Mouse (Mus musculus) midbrain, embryonic 12.5 days (tissue): ENCODE measurements at regions not wholly inside any gene's neighbourhood (a gene's known extent, or its start where the extent isn't known, plus 50 kb on each side); places are given as distances from the start of the nearest gene placed in this dataset.

Experiments used
- ATAC-seq: fragments of 200-750 bp; cut with Nextera tagmentation; 2 replicates; pipeline ENCODE4 v1.8.0; 2017; ENCODE audit warnings: low read depth, moderate TSS enrichment, moderate library complexity; ENCODE audit not compliant: low FRiP score
- H3K27ac ChIP-seq: fragments of 300-500 bp; sonication (generic); replicated peaks from 2 replicates; pipeline ENCODE4 v1.5.1; 2016; ENCODE audit warnings: mild to moderate bottlenecking
- H3K27me3 ChIP-seq: fragments of 300-500 bp; sonication (generic); 2 replicates; pipeline ENCODE4 v1.6.1; 2016; ENCODE audit warnings: mild to moderate bottlenecking
- H3K36me3 ChIP-seq: fragments of 300-500 bp; sonication (generic); 2 replicates; pipeline ENCODE4 v1.6.1; 2016
- H3K4me1 ChIP-seq: fragments of 300-500 bp; sonication (generic); 2 replicates; pipeline ENCODE4 v1.6.1; 2016
- H3K4me2 ChIP-seq: fragments of 300-500 bp; sonication (generic); replicated peaks from 2 replicates; pipeline ENCODE4 v1.6.1; 2016; ENCODE audit warnings: mild to moderate bottlenecking, moderate library complexity
- H3K4me3 ChIP-seq: fragments of 300-500 bp; sonication (generic); 2 replicates; pipeline ENCODE4 v1.5.1; 2016; ENCODE audit warnings: mild to moderate bottlenecking
- H3K9ac ChIP-seq: fragments of 300-500 bp; sonication (generic); replicated peaks from 2 replicates; pipeline ENCODE4 v1.6.1; 2016; ENCODE audit warnings: mild to moderate bottlenecking, moderate library complexity
- H3K9me3 ChIP-seq: fragments of 300-500 bp; sonication (generic); 2 replicates; pipeline ENCODE4 v1.6.1; 2016; ENCODE audit warnings: mild to moderate bottlenecking
- WGBS: fragments of 180-500 bp; shearing (Covaris S2); methylation state at CpG from one replicate; pipeline ENCODE4 v1.1.7; 2016; 5-methylcytosine and 5-hydroxymethylcytosine counted together

- ATAC-seq = peak; percentile 59; the same call in 1 of the 2 replicates
- Histone ChIP-seq H3K4me3 (no peak overlapping the region), H3K36me3 (no peaks in the 10 kb centered on the region), H3K4me1 (peaks cover 10% of the 10 kb centered on the region; the same call in 1 of the 2 replicates), H3K27me3 (no peaks in the 10 kb centered on the region), H3K4me2 (no peak overlapping the region), H3K9me3 (no peaks in the 10 kb centered on the region), H3K27ac (no peak overlapping the region), H3K9ac (no peak overlapping the region)
- WGBS = 47% methylated on average over 4 of the region's 4 CpGs
Measured at GRCm38 (mm10) chr16:64275860-64276597, 326.2 kb downstream of the Csnka2ip start.

GRCm38 (mm10) chr16:64275420-64275819, 326.8 kb downstream of the Csnka2ip start:
- Histone ChIP-seq H3K4me2 (no peak overlapping the region), H3K4me1 (peaks cover 10% of the 10 kb centered on the region; the same call in 1 of the 2 replicates), H3K36me3 (no peaks in the 10 kb centered on the region), H3K9me3 (no peaks in the 10 kb centered on the region), H3K27ac (no peak overlapping the region), H3K9ac (no peak overlapping the region), H3K4me3 (no peak overlapping the region), H3K27me3 (no peaks in the 10 kb centered on the region)
- peak; percentile 95 for ATAC-seq
- 23% methylated on average over 5 of the region's 5 CpGs for WGBS

- H3K27ac ChIP-seq = no peak overlapping the region
- no peak overlapping the region for H3K4me3 ChIP-seq
- no peak overlapping the region for H3K9ac ChIP-seq
- no peak overlapping the region for H3K4me2 ChIP-seq
- H3K9me3 ChIP-seq = no peaks in the 10 kb centered on the region
- no peaks in the 10 kb centered on the region for H3K4me1 ChIP-seq
- ATAC-seq = no peak
- no peaks in the 10 kb centered on the region for H3K36me3 ChIP-seq
- 73% methylated on average over 11 of the region's 11 CpGs for WGBS
- no peaks in the 10 kb centered on the region for H3K27me3 ChIP-seq
Measured at GRCm38 (mm10) chr16:64264960-64265736, 337.1 kb downstream of the Csnka2ip start.

GRCm38 (mm10) chr16:64251155-64251554, 351.1 kb downstream of the Csnka2ip start:
- no peak overlapping the region for H3K9ac ChIP-seq
- H3K27ac ChIP-seq = no peak overlapping the region
- H3K4me1 ChIP-seq = no peaks in the 10 kb centered on the region
- WGBS = 65% methylated on average over 1 of the region's 1 CpGs
- no peaks in the 10 kb centered on the region for H3K9me3 ChIP-seq
- H3K27me3 ChIP-seq = no peaks in the 10 kb centered on the region
- H3K4me3 ChIP-seq = no peak overlapping the region
- H3K36me3 ChIP-seq = no peaks in the 10 kb centered on the region
- no peak for ATAC-seq
- H3K4me2 ChIP-seq = no peak overlapping the region

- no peaks in the 10 kb centered on the region for H3K9me3 ChIP-seq
- 57% methylated on average over 4 of the region's 4 CpGs for WGBS
- H3K27ac ChIP-seq = no peak overlapping the region
- H3K4me3 ChIP-seq = no peak overlapping the region
- no peaks in the 10 kb centered on the region for H3K27me3 ChIP-seq
- ATAC-seq = no peak
- no peak overlapping the region for H3K4me2 ChIP-seq
- H3K4me1 ChIP-seq = no peaks in the 10 kb centered on the region
- no peak overlapping the region for H3K9ac ChIP-seq
- no peaks in the 10 kb centered on the region for H3K36me3 ChIP-seq
Measured at GRCm38 (mm10) chr16:64248743-64249142, 353.5 kb downstream of the Csnka2ip start.

- Histone ChIP-seq H3K9ac (no peak overlapping the region), H3K27ac (no peak overlapping the region), H3K4me2 (no peak overlapping the region), H3K4me1 (no peaks in the 10 kb centered on the region), H3K4me3 (no peak overlapping the region), H3K27me3 (no peaks in the 10 kb centered on the region), H3K9me3 (no peaks in the 10 kb centered on the region), H3K36me3 (no peaks in the 10 kb centered on the region)
- WGBS = 83% methylated on average over 1 of the region's 1 CpGs
- ATAC-seq = no peak
Measured at GRCm38 (mm10) chr16:64245942-64246341, 356.3 kb downstream of the Csnka2ip start.

GRCm38 (mm10) chr16:64224336-64224735, 360.4 kb upstream of the Epha3 start:
- no peak overlapping the region for H3K4me3 ChIP-seq
- H3K4me1 ChIP-seq = no peaks in the 10 kb centered on the region
- H3K4me2 ChIP-seq = no peak overlapping the region
- no peaks in the 10 kb centered on the region for H3K27me3 ChIP-seq
- ATAC-seq = no peak
- H3K9ac ChIP-seq = no peak overlapping the region
- no peak overlapping the region for H3K27ac ChIP-seq
- no peaks in the 10 kb centered on the region for H3K36me3 ChIP-seq
- H3K9me3 ChIP-seq = no peaks in the 10 kb centered on the region
- WGBS = 83% methylated on average over 3 of the region's 3 CpGs

- 88% methylated on average over 5 of the region's 5 CpGs for WGBS
- ATAC-seq = no peak
- no peaks in the 10 kb centered on the region for H3K9me3 ChIP-seq
- H3K4me2 ChIP-seq = no peak overlapping the region
- no peak overlapping the region for H3K4me3 ChIP-seq
- H3K4me1 ChIP-seq = no peaks in the 10 kb centered on the region
- H3K27ac ChIP-seq = no peak overlapping the region
- no peaks in the 10 kb centered on the region for H3K27me3 ChIP-seq
- no peaks in the 10 kb centered on the region for H3K36me3 ChIP-seq
- H3K9ac ChIP-seq = no peak overlapping the region
Measured at GRCm38 (mm10) chr16:64216671-64217070, 352.7 kb upstream of the Epha3 start.

- H3K4me2 ChIP-seq = no peak overlapping the region
- no peaks in the 10 kb centered on the region for H3K27me3 ChIP-seq
- no peak overlapping the region for H3K4me3 ChIP-seq
- WGBS = 76% methylated on average over 1 of the region's 1 CpGs
- no peaks in the 10 kb centered on the region for H3K9me3 ChIP-seq
- H3K4me1 ChIP-seq = no peaks in the 10 kb centered on the region
- no peaks in the 10 kb centered on the region for H3K36me3 ChIP-seq
- H3K27ac ChIP-seq = no peak overlapping the region
- ATAC-seq = no peak
- no peak overlapping the region for H3K9ac ChIP-seq
Measured at GRCm38 (mm10) chr16:64211895-64212294, 347.9 kb upstream of the Epha3 start.

- no peaks in the 10 kb centered on the region for H3K36me3 ChIP-seq
- no peak overlapping the region for H3K4me3 ChIP-seq
- no peaks in the 10 kb centered on the region for H3K27me3 ChIP-seq
- WGBS = 46% methylated on average over 8 of the region's 8 CpGs
- peak; percentile 56; the same call in 1 of the 2 replicates for ATAC-seq
- H3K9me3 ChIP-seq = no peaks in the 10 kb centered on the region
- H3K27ac ChIP-seq = no peak overlapping the region
- no peak overlapping the region for H3K4me2 ChIP-seq
- H3K4me1 ChIP-seq = peaks cover 9% of the 10 kb centered on the region
- H3K9ac ChIP-seq = no peak overlapping the region
Measured at GRCm38 (mm10) chr16:64166676-64167407, 302.9 kb upstream of the Epha3 start.

- Histone ChIP-seq H3K4me2 (no peak overlapping the region), H3K9me3 (no peaks in the 10 kb centered on the region), H3K27ac (no peak overlapping the region), H3K4me1 (peaks cover 9% of the 10 kb centered on the region), H3K9ac (no peak overlapping the region), H3K4me3 (no peak overlapping the region), H3K36me3 (no peaks in the 10 kb centered on the region), H3K27me3 (no peaks in the 10 kb centered on the region)
- 87% methylated on average over 2 of the region's 2 CpGs for WGBS
- no peak for ATAC-seq
Measured at GRCm38 (mm10) chr16:64166036-64166435, 302.1 kb upstream of the Epha3 start.
